Mouse (Mus musculus) brain, embryonic 14.5 days (tissue): ENCODE measurements around the gene Dhx34.

Experiments
- CTCF ChIP-seq: fragments of 200-500 bp; IDR thresholded peaks from 2 replicates; pipeline ENCODE4 v1.5.1; 2012; ENCODE audit warnings: inconsistent platforms, mild to moderate bottlenecking, moderate library complexity, borderline replicate concordance; ENCODE audit not compliant: insufficient read depth, insufficient read length; ENCODE audit errors: extremely low read depth
- POLR2A ChIP-seq: fragments of 200-500 bp; IDR thresholded peaks from 2 replicates; pipeline ENCODE4 v1.6.1; 2012; ENCODE audit warnings: mild to moderate bottlenecking, inconsistent platforms, borderline replicate concordance; ENCODE audit not compliant: poor library complexity, insufficient read depth, insufficient read length, severe bottlenecking; ENCODE audit errors: extremely low read depth

DNA sequence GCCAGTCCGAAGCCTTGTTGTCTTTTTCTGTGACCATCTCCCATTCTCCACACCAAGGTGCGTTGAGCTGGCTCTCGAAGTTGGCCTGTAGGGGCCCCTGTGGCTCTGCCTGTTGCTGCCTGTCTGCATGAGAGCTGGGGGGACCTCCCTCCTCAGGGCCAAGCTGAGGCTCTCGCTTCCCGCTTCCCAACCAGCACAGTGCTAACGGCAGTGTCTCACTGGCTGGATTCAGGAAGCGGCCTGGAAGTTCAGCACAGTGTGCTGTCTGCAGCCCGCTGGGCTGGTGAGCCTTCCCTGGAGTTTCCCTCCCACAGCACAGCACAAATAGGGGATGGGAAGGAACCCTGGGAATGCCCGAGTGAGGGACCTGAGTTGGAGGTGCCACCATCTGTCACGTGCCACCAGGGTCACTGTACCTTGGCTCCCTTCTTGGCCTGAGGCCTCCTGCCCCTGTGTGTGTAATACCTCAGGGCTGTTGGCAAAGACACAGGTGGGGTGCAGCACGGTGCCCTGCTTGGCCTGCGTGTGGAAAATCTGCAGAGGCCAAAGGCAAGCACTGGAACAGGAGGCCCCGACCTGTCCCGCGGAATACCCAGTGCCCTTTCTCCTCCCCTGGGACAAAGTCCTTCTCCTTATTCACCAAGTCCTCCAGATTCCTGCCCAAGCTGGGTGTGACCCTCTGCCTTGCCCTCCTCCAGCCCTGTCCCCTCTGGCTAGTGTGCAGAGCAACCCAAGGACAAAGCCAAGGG is 18.9 kb downstream of the Dhx34 start:
- TF ChIP-seq CTCF: no peak
- no peak for TF ChIP-seq POLR2A
